ENCODE assay signal across 25 mouse cellular contexts in the genomic region with DNA sequence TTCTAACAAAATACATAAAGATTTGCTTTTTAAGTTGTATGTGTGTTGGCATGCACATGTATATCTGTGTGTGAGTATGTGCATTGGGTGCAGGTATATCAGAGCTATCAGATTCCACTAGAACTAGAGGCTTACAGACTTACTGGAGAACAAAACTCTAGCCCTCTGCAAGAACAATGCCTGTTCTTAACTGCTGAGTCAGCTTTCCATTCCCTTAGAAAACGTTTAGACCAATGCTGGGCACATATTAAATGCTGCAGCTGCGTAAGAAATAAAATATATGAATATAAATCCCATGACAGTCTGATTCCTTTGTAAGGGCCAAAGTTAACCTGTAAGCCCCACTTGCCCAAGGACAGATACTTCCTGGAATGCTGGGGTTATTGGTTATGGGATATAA.
DNase-seq lines count a peak whose midpoint lies in the region; ATAC-seq and TF ChIP-seq lines count a peak whose summit lies in the region.
"Had no signal": no experiment of that assay in that cellular context is flagged by ENCODE, and none has a peak within 500 bp of the region (broad histone marks: within the 10 kb centered on the region; RNA-seq: fewer than 3 reads in every experiment).

No protein-coding gene starts in this region.

- H3K9ac ChIP-seq in CH12.LX (ENCODE audit: insufficient read depth, low read depth) (no peak overlapping the region), ES-Bruce4 (ENCODE audit: low read depth, poor library complexity, severe bottlenecking) (no peak overlapping the region), ES-E14 (ENCODE audit: insufficient read depth, low read depth, low read length, poor library complexity, severe bottlenecking) (no peak overlapping the region), MEL (ENCODE audit: control insufficient read depth, low read depth, low read length, poor library complexity, severe bottlenecking) (no peak overlapping the region)

- H3K27ac ChIP-seq in CH12.LX (ENCODE audit: insufficient read depth, low read depth) (no peak overlapping the region), ES-Bruce4 (ENCODE audit: insufficient read depth, low read length) (0 out of 2 replicates have a peak overlapping the region, but pooled peaks have one; percentile 31), ES-E14 (ENCODE audit: insufficient read depth, low read depth, low read length, poor library complexity, severe bottlenecking) (no peak overlapping the region), MEL (ENCODE audit: control insufficient read depth, low read depth, low read length) (no peak overlapping the region)
- H3K27ac ChIP-seq in heart, embryonic 10.5 days: no peak overlapping the region

- TF ChIP-seq CTCF in CH12.LX (conservative IDR thresholded peaks at IDR 0.05 in 1 of 2, IDR thresholded peaks at IDR 0.05 in 1 of 2; ENCODE audit: low read depth in 2 of 2, low read length in 2 of 2) (no peak), ES-Bruce4 (IDR thresholded peaks at IDR 0.05; ENCODE audit: low read depth, low read length) (no peak), MEL (IDR thresholded peaks at IDR 0.05 in 2 of 3, conservative IDR thresholded peaks at IDR 0.05 in 1 of 3; ENCODE audit: control insufficient read depth in 1 of 3, insufficient read depth in 1 of 3, low read depth in 2 of 3, low read length in 3 of 3, poor library complexity in 1 of 3, severe bottlenecking in 1 of 3) (no peak)

- DNase-seq in CH12.LX (ENCODE audit: extremely low read depth) (no peak), ES-E14 (ENCODE audit: low read depth, low spot score) (no peak), MEL (ENCODE audit: low read depth, low spot score) (no peak)
- no peak for DNase-seq in right cerebral cortex, postnatal 25 days
- DNase-seq in cerebellum, postnatal 25 days: no peak
- no peak for DNase-seq in heart, embryonic 10.5 days (ENCODE audit: low spot score)
- DNase-seq: adrenal gland, adult 2 months; adrenal gland, adult 8-10 months; adrenal gland, postnatal 10 days; adrenal gland, postnatal 14 days; adrenal gland, postnatal 25 days; adrenal gland, postnatal 36 days; B cell, adult 2 months; cerebellum, adult 11 months; cerebellum, adult 11-12 months; cerebellum, adult 18-20 months; cerebellum, adult 2 months; cerebellum, adult 8-10 months; cerebellum, adult 9-10 months had no signal

- no peak for ATAC-seq in erythroblast, adult 5-6 weeks (replicated peaks; ENCODE audit: low FRiP score, poor library complexity, severe bottlenecking)
- ATAC-seq: activated CD4-positive, CD25-positive, alpha-beta regulatory T cell, adult 4 months; CD4-positive, CD25-positive, alpha-beta regulatory T cell, adult 4 months; Patski had no signal

- dilution Hi-C loops in CH12.LX (cut with MboI; ENCODE audit: extremely low pct_ligation_motif_present, extremely low pct_unique_long_range_greater_than_20kb, low sequenced_read_pairs): no loop called here

- in situ Hi-C loops in CH12.LX (cut with MboI; ENCODE audit: low pct_ligation_motif_present, low pct_unique_long_range_greater_than_20kb, low sequenced_read_pairs): no loop called here
- in situ Hi-C loops in ES-E14 (cut with MboI; ENCODE audit: low sequenced_read_pairs in 2 of 2, unreplicated experiment in 2 of 2): no loop called here

- H3K79me2 ChIP-seq in CH12.LX (replicated peaks; ENCODE audit: control insufficient read depth, extremely low read depth, insufficient read depth, poor library complexity, severe bottlenecking): no peaks in the 10 kb centered on the region
- no peaks in the 10 kb centered on the region for H3K79me2 ChIP-seq in MEL (ENCODE audit: control insufficient read depth, insufficient read depth, low read length, poor library complexity)

- TF ChIP-seq RAD21 in CH12.LX (IDR thresholded peaks at IDR 0.05; ENCODE audit: low read depth, low read length): no peak
- no peak for TF ChIP-seq RAD21 in MEL (IDR thresholded peaks at IDR 0.05; ENCODE audit: low read depth, low read length)

- TF ChIP-seq EP300 in CH12.LX (IDR thresholded peaks at IDR 0.05; ENCODE audit: low read length): no peak
- no peak for TF ChIP-seq EP300 in ES-Bruce4 (IDR thresholded peaks at IDR 0.05; ENCODE audit: insufficient read depth, low read depth, low read length)
- no peak for TF ChIP-seq EP300 in MEL (IDR thresholded peaks at IDR 0.05; ENCODE audit: low read depth in 1 of 2, low read length in 2 of 2)

- no peak overlapping the region for H3K4me2 ChIP-seq in CH12.LX (ENCODE audit: insufficient read depth, low read depth, poor library complexity, severe bottlenecking)

- H3K4me3 ChIP-seq in CH12.LX (replicated peaks in 1 of 3; ENCODE audit: low read depth in 2 of 3, low read length in 2 of 3, poor library complexity in 1 of 3) (no peak overlapping the region), ES-Bruce4 (ENCODE audit: low read depth, low read length) (no peak overlapping the region), ES-E14 (ENCODE audit: insufficient read depth in 1 of 2, low read depth in 1 of 2, low read length in 2 of 2, poor library complexity in 1 of 2, severe bottlenecking in 1 of 2) (no peak overlapping the region), MEL (ENCODE audit: control insufficient read depth in 1 of 2, insufficient read depth in 1 of 2, low read depth in 2 of 2, low read length in 2 of 2) (no peak overlapping the region)
- H3K4me3 ChIP-seq in heart, embryonic 10.5 days: no peak overlapping the region

- H3K36me3 ChIP-seq in CH12.LX (replicated peaks in 1 of 2; ENCODE audit: control insufficient read depth in 1 of 2, insufficient read depth in 1 of 2, low read length in 1 of 2): no peaks in the 10 kb centered on the region
- no peaks in the 10 kb centered on the region for H3K36me3 ChIP-seq in ES-Bruce4 (ENCODE audit: control insufficient read depth, insufficient read depth, low read length, poor library complexity, severe bottlenecking)
- H3K36me3 ChIP-seq in ES-E14 (ENCODE audit: control insufficient read depth, insufficient read depth, low read length, poor library complexity, severe bottlenecking): no peaks in the 10 kb centered on the region
- peaks cover 0 to 8% of the 10 kb centered on the region in 2 experiments; a peak in 2 of 4 replicates for H3K36me3 ChIP-seq in MEL (ENCODE audit: control insufficient read depth in 1 of 2, insufficient read depth in 2 of 2, low read length in 2 of 2)
- no peaks in the 10 kb centered on the region for H3K36me3 ChIP-seq in heart, embryonic 10.5 days
- H3K36me3 ChIP-seq: G1E had no signal

- H3K9me3 ChIP-seq in CH12.LX (replicated peaks; ENCODE audit: low read length) (peaks cover 21% of the 10 kb centered on the region), ES-Bruce4 (replicated peaks; ENCODE audit: control insufficient read depth, insufficient read depth, low read length, poor library complexity, severe bottlenecking) (no peaks in the 10 kb centered on the region), ES-E14 (ENCODE audit: control insufficient read depth, insufficient read depth, low read depth, low read length) (no peaks in the 10 kb centered on the region), MEL (replicated peaks; ENCODE audit: insufficient read depth, low read length) (no peaks in the 10 kb centered on the region)
- H3K9me3 ChIP-seq in heart, embryonic 10.5 days: no peaks in the 10 kb centered on the region
- H3K9me3 ChIP-seq: G1E had no signal

- no peaks in the 10 kb centered on the region for H3K4me1 ChIP-seq in CH12.LX (ENCODE audit: control insufficient read depth in 1 of 2, insufficient read depth in 2 of 2)
- H3K4me1 ChIP-seq in ES-Bruce4 (ENCODE audit: control insufficient read depth, insufficient read depth, low read length): peaks cover 9% of the 10 kb centered on the region
- H3K4me1 ChIP-seq in ES-E14 (ENCODE audit: control insufficient read depth in 2 of 2, insufficient read depth in 2 of 2, low read length in 2 of 2, poor library complexity in 1 of 2): peaks cover 9 to 18% of the 10 kb centered on the region in 2 experiments
- peaks cover 0 to 4% of the 10 kb centered on the region in 2 experiments; a peak in 3 of 4 replicates for H3K4me1 ChIP-seq in MEL (ENCODE audit: control insufficient read depth in 1 of 2, insufficient read depth in 2 of 2, low read length in 2 of 2)
- H3K4me1 ChIP-seq in heart, embryonic 10.5 days: peaks cover 21% of the 10 kb centered on the region

- 67% methylated on average over 2 of the region's 2 CpGs for WGBS in heart, embryonic 10.5 days

- H3K27me3 ChIP-seq in CH12.LX (replicated peaks) (no peaks in the 10 kb centered on the region), ES-Bruce4 (ENCODE audit: control insufficient read depth, insufficient read depth, low read length, poor library complexity, severe bottlenecking) (no peaks in the 10 kb centered on the region), MEL (ENCODE audit: control insufficient read depth in 1 of 2, insufficient read depth in 2 of 2, low read length in 2 of 2) (peaks cover 0 to 1% of the 10 kb centered on the region in 2 experiments; a peak in 3 of 4 replicates)
- H3K27me3 ChIP-seq in heart, embryonic 10.5 days (ENCODE audit: insufficient read depth, poor library complexity, severe bottlenecking): peaks cover 11% of the 10 kb centered on the region
- H3K27me3 ChIP-seq: Patski had no signal

- TF ChIP-seq POLR2A in CH12.LX (IDR thresholded peaks at IDR 0.05; ENCODE audit: low read depth, low read length): no peak
- TF ChIP-seq POLR2A in ES-Bruce4 (IDR thresholded peaks at IDR 0.05; ENCODE audit: insufficient read depth, low read length): no peak
- TF ChIP-seq POLR2A in MEL (IDR thresholded peaks at IDR 0.05; ENCODE audit: control insufficient read depth in 1 of 2, insufficient read depth in 1 of 2, low read depth in 1 of 2, low read length in 2 of 2, poor library complexity in 1 of 2): no peak

TF ChIP-seq in CH12.LX, 34 proteins besides CTCF, POLR2A, EP300 and RAD21:
- no peak for TF ChIP-seq ELF1 (IDR thresholded peaks at IDR 0.05; ENCODE audit: low read depth, low read length)
- peak; percentile 85; the same call in 1 of the 2 replicates for TF ChIP-seq MAFK (IDR thresholded peaks at IDR 0.05; ENCODE audit: insufficient replicate concordance, low read length)

TF ChIP-seq in ES-E14, 5 proteins besides CTCF, POLR2A, EP300 and RAD21:
- peak; percentile 96 for TF ChIP-seq MAFK (IDR thresholded peaks at IDR 0.05; ENCODE audit: insufficient read depth, low read depth, low read length)
- no peak for TF ChIP-seq ZNF384 (IDR thresholded peaks at IDR 0.05; ENCODE audit: low read depth, low read length)

TF ChIP-seq in MEL, 35 proteins besides CTCF, POLR2A, EP300 and RAD21:
- no peak for TF ChIP-seq NELFE (IDR thresholded peaks at IDR 0.05; ENCODE audit: low read depth, low read length)
- TF ChIP-seq POLR2AphosphoS5 (IDR thresholded peaks at IDR 0.05; ENCODE audit: borderline replicate concordance, low read depth, low read length): no peak
- peak; percentile 77; the same call in 1 of the 2 replicates for TF ChIP-seq MAFK (IDR thresholded peaks at IDR 0.05; ENCODE audit: borderline replicate concordance, low read depth, low read length)
TF ChIP-seq in MEL: peak in this region for 1.
